Mouse (Mus musculus): ENCODE results near the gene Uqcc1. TPM values are rescaled to one million over a fixed set of nuclear protein-coding genes. Genes with fewer than 3 reads are reported as not detected.

The Uqcc1 gene
- polyA plus RNA-seq (2017; shearing (Covaris generic)), result 31.1 TPM

GRCm38 (mm10) chr2:155929531-155930442 is at the start of gene Uqcc1:
Gene Uqcc1 (minus strand): TSS chr2:155930310.

GRCm38 (mm10) chr2:155956134-155957059 is 26.3 kb upstream of the Uqcc1 start, which contains the start of gene Cep250:
Gene Cep250 (plus strand): TSS chr2:155956458.

DNA sequence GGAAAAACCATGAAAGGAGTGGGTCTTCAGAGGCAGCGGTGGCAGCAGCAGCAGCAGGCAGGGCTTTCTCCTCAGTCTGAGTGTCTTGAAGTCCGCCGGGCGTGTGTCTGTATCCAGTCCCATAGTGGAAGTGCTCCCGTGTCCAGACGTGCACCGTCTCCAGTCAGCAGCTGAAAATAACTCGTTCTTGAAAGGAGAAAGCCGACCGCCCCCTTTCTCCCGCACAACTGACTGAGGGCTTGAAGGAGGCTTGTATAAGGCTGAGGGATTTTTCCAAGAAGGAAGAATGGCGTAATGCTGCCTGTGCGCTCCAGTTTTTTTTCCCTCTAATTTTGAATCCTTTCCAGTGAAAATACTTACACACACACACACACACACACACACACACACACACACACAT is 15.0 kb upstream of the Uqcc1 start, which contains the start of gene Gdf5:
Gene Gdf5, minus strand, starts transcription at position 244 of the 400 bp plus-strand sequence.

GRCm38 (mm10) chr2:155940681-155941080 is 10.6 kb upstream of the Uqcc1 start, which contains the start of gene Gm15557:
Gene Gm15557 (plus strand): TSS chr2:155940728.

DNA sequence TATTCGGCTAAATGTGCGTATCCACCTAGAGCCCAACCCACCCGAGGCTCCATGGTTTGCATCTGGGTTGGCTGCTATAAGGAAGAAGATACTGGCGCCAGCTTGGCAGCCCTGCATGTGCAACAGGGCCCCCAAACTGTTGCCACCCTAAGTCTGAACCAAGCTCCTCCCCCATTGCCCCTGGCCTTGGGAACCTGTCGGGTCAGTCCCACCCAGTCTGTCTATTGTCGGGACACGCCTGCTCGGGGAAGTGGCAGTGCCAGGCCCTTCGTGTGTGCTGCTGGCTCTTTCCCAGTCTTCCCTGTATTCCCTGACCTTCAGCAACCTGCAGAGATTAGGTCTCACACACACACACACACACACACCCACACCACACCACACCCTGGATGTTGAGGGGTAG is 95.4 kb downstream of the Uqcc1 start, which contains the start of gene Fam83c:
Gene Fam83c, minus strand, starts transcription at position 123 of the 400 bp plus-strand sequence.

GRCm38 (mm10) chr2:155826630-155827424 is 103.3 kb downstream of the Uqcc1 start, which contains the start of gene Eif6:
Gene Eif6 (minus strand): TSS chr2:155826925.

DNA sequence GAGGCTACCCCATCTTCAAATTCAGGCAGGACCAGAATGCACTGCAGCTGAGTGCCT is 110.9 kb downstream of the Uqcc1 start, which contains the start of gene BC029722:
Gene BC029722, minus strand, starts transcription at position 35 of the 57 bp plus-strand sequence.

Other genes starting within 250 kb of the Uqcc1 start
- gene Trpc4ap, start 237.9 kb downstream of the Uqcc1 start, polyA plus RNA-seq (2017; shearing (Covaris generic)), result 149 TPM
- gene Edem2, start 200.8 kb downstream of the Uqcc1 start, polyA plus RNA-seq (2017; shearing (Covaris generic)), result 46.7 TPM
- gene Gm17581, start 194.4 kb downstream of the Uqcc1 start, polyA plus RNA-seq (2017; shearing (Covaris generic)), result not detected
- gene Procr, start 179.2 kb downstream of the Uqcc1 start, polyA plus RNA-seq (2017; shearing (Covaris generic)), result not detected
- 0.12 TPM for gene Mmp24, start 155.0 kb downstream of the Uqcc1 start, polyA plus RNA-seq (2017; shearing (Covaris generic))
- 40.6 TPM for gene BC029722, start 110.9 kb downstream of the Uqcc1 start, polyA plus RNA-seq (2017; shearing (Covaris generic))
- 159 TPM for gene Eif6, start 103.4 kb downstream of the Uqcc1 start, polyA plus RNA-seq (2017; shearing (Covaris generic))
- gene Fam83c, start 95.5 kb downstream of the Uqcc1 start, polyA plus RNA-seq (2017; shearing (Covaris generic)), result not detected
- not detected for gene Gm15557, start 10.4 kb upstream of the Uqcc1 start, polyA plus RNA-seq (2017; shearing (Covaris generic))
- not detected for gene Gdf5, start 15.1 kb upstream of the Uqcc1 start, polyA plus RNA-seq (2017; shearing (Covaris generic))
- gene Cep250, start 26.1 kb upstream of the Uqcc1 start, polyA plus RNA-seq (2017; shearing (Covaris generic)), result 21.9 TPM
- gene 6430550D23Rik, start 77.7 kb upstream of the Uqcc1 start, polyA plus RNA-seq (2017; shearing (Covaris generic)), result 1.2 TPM
- 105 TPM for gene Ergic3, start 77.7 kb upstream of the Uqcc1 start, polyA plus RNA-seq (2017; shearing (Covaris generic))
- gene Fer1l4, start 122.6 kb upstream of the Uqcc1 start, polyA plus RNA-seq (2017; shearing (Covaris generic)), result not detected
- gene Spag4, start 134.9 kb upstream of the Uqcc1 start, polyA plus RNA-seq (2017; shearing (Covaris generic)), result 4.3 TPM
- gene Cpne1, start 181.7 kb upstream of the Uqcc1 start, polyA plus RNA-seq (2017; shearing (Covaris generic)), result 60.0 TPM
- gene Rbm12, start 181.7 kb upstream of the Uqcc1 start, polyA plus RNA-seq (2017; shearing (Covaris generic)), result 52.0 TPM
- 29.0 TPM for gene Gm28036, start 196.8 kb upstream of the Uqcc1 start, polyA plus RNA-seq (2017; shearing (Covaris generic))
- gene Romo1, start 213.7 kb upstream of the Uqcc1 start, polyA plus RNA-seq (2017; shearing (Covaris generic)), result 128 TPM
- gene Nfs1, start 213.9 kb upstream of the Uqcc1 start, polyA plus RNA-seq (2017; shearing (Covaris generic)), result 33.4 TPM
- gene Rbm39, start 249.9 kb upstream of the Uqcc1 start, polyA plus RNA-seq (2017; shearing (Covaris generic)), result 1,812 TPM

Data from effector memory CD4-positive, alpha-beta T cell, adult 5 months (primary cell).